Mouse (Mus musculus) c-Kit-positive CD71-positive TER-119-positive erythroid progenitor cells, embryonic 14.5 days (primary cell): Measurements from ENCODE around the gene Sel1l3.

ENCODE experiments used
- DNase-seq: peaks from one replicate; pipeline ENCODE4 v3.0.0-alpha.2; 2013; ENCODE audit warnings: low spot score

Sel1l3 gene

GRCm38 (mm10) chr5:53140158-53140927 is 73.4 kb downstream of the Sel1l3 start:
- DNase-seq: no peak

GRCm38 (mm10) chr5:53139566-53139965 is 74.2 kb downstream of the Sel1l3 start:
- DNase-seq: no peak

- DNase-seq: no peak
Measured at GRCm38 (mm10) chr5:53139140-53139539, 74.6 kb downstream of the Sel1l3 start.

GRCm38 (mm10) chr5:53138025-53138424 is 75.7 kb downstream of the Sel1l3 start:
- DNase-seq: no peak

GRCm38 (mm10) chr5:53135984-53136383 is 77.7 kb downstream of the Sel1l3 start:
- DNase-seq: no peak

GRCm38 (mm10) chr5:53134003-53134402 is 79.7 kb downstream of the Sel1l3 start:
- DNase-seq: no peak

- DNase-seq: no peak
Measured at GRCm38 (mm10) chr5:53124701-53125100, 89.0 kb downstream of the Sel1l3 start.

GRCm38 (mm10) chr5:53123525-53124286 is 90.0 kb downstream of the Sel1l3 start:
- DNase-seq: no peak

GRCm38 (mm10) chr5:53119689-53120088 is 94.0 kb downstream of the Sel1l3 start:
- DNase-seq: no peak

GRCm38 (mm10) chr5:53118212-53118611 is 95.5 kb downstream of the Sel1l3 start:
- DNase-seq: no peak

GRCm38 (mm10) chr5:53114616-53115267 is 99.0 kb downstream of the Sel1l3 start:
- DNase-seq: no peak

GRCm38 (mm10) chr5:53112942-53113341 is 100.8 kb downstream of the Sel1l3 start:
- no peak for DNase-seq

GRCm38 (mm10) chr5:53111036-53111435 is 102.7 kb downstream of the Sel1l3 start:
- DNase-seq: no peak

GRCm38 (mm10) chr5:53110225-53110624 is 103.5 kb downstream of the Sel1l3 start:
- DNase-seq: no peak

- DNase-seq: no peak
Measured at GRCm38 (mm10) chr5:53108668-53109067, 105.1 kb downstream of the Sel1l3 start.

- DNase-seq: no peak
Measured at GRCm38 (mm10) chr5:53108026-53108425, 105.7 kb downstream of the Sel1l3 start.

- DNase-seq: no peak
Measured at GRCm38 (mm10) chr5:53106731-53107130, 107.0 kb downstream of the Sel1l3 start.

- no peak for DNase-seq
Measured at GRCm38 (mm10) chr5:53106125-53106524, 107.6 kb downstream of the Sel1l3 start.

GRCm38 (mm10) chr5:53105716-53106115 is 108.0 kb downstream of the Sel1l3 start:
- DNase-seq: no peak

- no peak for DNase-seq
Measured at GRCm38 (mm10) chr5:53104177-53104855, 109.4 kb downstream of the Sel1l3 start.

GRCm38 (mm10) chr5:53101848-53102473 is 111.8 kb downstream of the Sel1l3 start:
- DNase-seq: no peak

- DNase-seq: no peak
Measured at GRCm38 (mm10) chr5:53091331-53091730, 122.4 kb downstream of the Sel1l3 start.
